Mouse (Mus musculus) ES-Bruce4 (cell line): ENCODE data around the gene AU021092.

Experiments
- CTCF ChIP-seq: IDR thresholded peaks from one replicate; pipeline ENCODE4 v1.8.1; 2011; ENCODE audit warnings: low read depth, low read length
- EP300 ChIP-seq: IDR thresholded peaks from 2 replicates; pipeline ENCODE4 v1.6.1; 2011; ENCODE audit warnings: low read depth, low read length; ENCODE audit not compliant: insufficient read depth
- POLR2A ChIP-seq: IDR thresholded peaks from one replicate; pipeline ENCODE4 v1.8.1; 2011; ENCODE audit warnings: low read length; ENCODE audit not compliant: insufficient read depth

DNA sequence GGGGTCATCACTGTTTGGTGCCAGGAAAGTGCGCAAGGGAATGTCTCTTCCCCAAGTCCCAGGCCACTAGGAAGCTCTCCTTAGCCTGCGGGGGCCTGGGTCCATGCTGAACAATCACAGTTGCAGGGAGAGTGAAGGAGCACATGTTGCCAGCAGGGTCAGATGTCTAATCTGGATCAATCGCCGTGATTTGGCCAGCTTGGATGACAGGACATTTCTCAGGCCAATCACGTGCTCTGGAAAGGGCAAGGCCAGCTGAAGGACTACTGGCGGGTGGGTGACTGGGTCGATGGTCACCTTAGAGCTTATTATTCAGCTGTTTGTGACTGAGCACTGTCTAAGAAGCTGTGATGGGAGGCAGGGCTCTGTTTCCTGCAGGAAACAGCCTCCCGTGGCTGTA is 38.0 kb downstream of the AU021092 start:
- TF ChIP-seq CTCF = no peak
- no peak for TF ChIP-seq POLR2A
- TF ChIP-seq EP300 = no peak
